Mouse (Mus musculus) forebrain, embryonic 13.5 days (tissue): Measurements from ENCODE around the gene Calb2. TPM values are rescaled to one million over a fixed set of nuclear protein-coding genes. Genes with fewer than 3 reads are reported as not detected.

Source experiments
- ATAC-seq: fragments of 200-750 bp; cut with Nextera tagmentation; 2 replicates; pipeline ENCODE4 v1.8.0; 2017
- H3K27ac ChIP-seq: fragments of 300-500 bp; sonication (generic); 2 replicates; pipeline ENCODE4 v1.5.1; 2015; ENCODE audit warnings: inconsistent platforms, mild to moderate bottlenecking, moderate library complexity
- H3K27me3 ChIP-seq: fragments of 300-500 bp; sonication (generic); 2 replicates; pipeline ENCODE4 v1.6.1; 2015; ENCODE audit warnings: mild to moderate bottlenecking, inconsistent platforms
- H3K36me3 ChIP-seq: fragments of 300-500 bp; sonication (generic); 2 replicates; pipeline ENCODE4 v1.6.1; 2015; ENCODE audit warnings: mild to moderate bottlenecking, inconsistent platforms; ENCODE audit not compliant: poor library complexity, severe bottlenecking
- H3K4me1 ChIP-seq: fragments of 300-500 bp; sonication (generic); 2 replicates; pipeline ENCODE4 v1.6.1; 2015; ENCODE audit warnings: inconsistent platforms
- H3K4me2 ChIP-seq: fragments of 300-500 bp; sonication (generic); 2 replicates; pipeline ENCODE4 v1.6.1; 2015; ENCODE audit warnings: inconsistent platforms, mild to moderate bottlenecking, moderate library complexity
- H3K4me3 ChIP-seq: fragments of 300-500 bp; sonication (generic); 2 replicates; pipeline ENCODE4 v1.5.1; 2015; ENCODE audit warnings: mild to moderate bottlenecking, inconsistent platforms
- H3K9ac ChIP-seq: fragments of 300-500 bp; sonication (generic); 2 replicates; pipeline ENCODE4 v1.6.1; 2015; ENCODE audit warnings: mild to moderate bottlenecking, inconsistent platforms
- H3K9me3 ChIP-seq: fragments of 300-500 bp; sonication (generic); replicated peaks from 2 replicates; pipeline ENCODE4 v1.6.1; 2016; ENCODE audit warnings: inconsistent platforms
- WGBS: fragments of 180-500 bp; shearing (Covaris S2); methylation state at CpG from one replicate; pipeline ENCODE4 v1.1.7; 2015; 5-methylcytosine and 5-hydroxymethylcytosine counted together
- polyA plus RNA-seq: library from polyadenylated mRNA; unstranded; fragments of >200 nt; fragmentation: Nextera tagmentation; extraction: Ambion mirVana; gene quantifications from 2 replicates; pipeline ENCODE4 v1.2.1, GENCODE M21; 2015

Calb2 gene
- polyA plus RNA-seq, 1 experiment from 2014 or later = 49.9 TPM

GRCm38 (mm10) chr8:110177359-110178155 lies 9.5 kb upstream of the Calb2 start:
- Histone ChIP-seq H3K27me3 (no peaks in the 10 kb centered on the region), H3K36me3 (no peaks in the 10 kb centered on the region), H3K9me3 (no peaks in the 10 kb centered on the region), H3K27ac (peak overlapping the region; percentile 35; the same call in 1 of the 2 replicates), H3K4me2 (peak overlapping the region; percentile 28; the same call in 1 of the 2 replicates), H3K4me3 (no peak overlapping the region), H3K4me1 (peaks cover 13% of the 10 kb centered on the region), H3K9ac (peak overlapping the region; percentile 34; the same call in 1 of the 2 replicates)
- 36% methylated on average over 22 of the region's 22 CpGs for WGBS
- ATAC-seq = peak; percentile 76

- Histone ChIP-seq H3K27me3 (peaks cover 3% of the 10 kb centered on the region; the same call in 1 of the 2 replicates), H3K9ac (no peak overlapping the region), H3K36me3 (no peaks in the 10 kb centered on the region), H3K4me1 (peaks cover 10% of the 10 kb centered on the region), H3K4me2 (no peak overlapping the region), H3K27ac (no peak overlapping the region), H3K9me3 (no peaks in the 10 kb centered on the region), H3K4me3 (no peak overlapping the region)
- WGBS = 92% methylated on average over 4 of the region's 4 CpGs
- no peak for ATAC-seq
These were observed 6.8 kb upstream of the Calb2 start for GRCm38 (mm10) chr8:110174826-110175225.

- Histone ChIP-seq H3K27me3 (peaks cover 27% of the 10 kb centered on the region), H3K4me2 (no peak overlapping the region), H3K36me3 (no peaks in the 10 kb centered on the region), H3K4me3 (no peak overlapping the region), H3K9me3 (no peaks in the 10 kb centered on the region), H3K4me1 (peaks cover 10% of the 10 kb centered on the region), H3K9ac (no peak overlapping the region), H3K27ac (no peak overlapping the region)
- no peak for ATAC-seq
- 40% methylated on average over 6 of the region's 6 CpGs for WGBS
These were observed 4.2 kb upstream of the Calb2 start for GRCm38 (mm10) chr8:110172161-110172560.

GRCm38 (mm10) chr8:110166270-110166669 lies 1.7 kb downstream of the Calb2 start:
- H3K9me3 ChIP-seq = no peaks in the 10 kb centered on the region
- peaks cover 8% of the 10 kb centered on the region; the same call in 1 of the 2 replicates for H3K4me1 ChIP-seq
- H3K4me3 ChIP-seq = no peak overlapping the region
- H3K4me2 ChIP-seq = no peak overlapping the region
- WGBS = 81% methylated on average over 8 of the region's 8 CpGs
- no peaks in the 10 kb centered on the region for H3K36me3 ChIP-seq
- H3K9ac ChIP-seq = no peak overlapping the region
- H3K27me3 ChIP-seq = peaks cover 34% of the 10 kb centered on the region
- no peak for ATAC-seq
- H3K27ac ChIP-seq = no peak overlapping the region

- Histone ChIP-seq H3K36me3 (no peaks in the 10 kb centered on the region), H3K4me2 (no peak overlapping the region), H3K27me3 (peaks cover 5% of the 10 kb centered on the region; the same call in 1 of the 2 replicates), H3K4me1 (no peaks in the 10 kb centered on the region), H3K4me3 (no peak overlapping the region), H3K9me3 (no peaks in the 10 kb centered on the region), H3K27ac (no peak overlapping the region), H3K9ac (no peak overlapping the region)
- no peak for ATAC-seq
- WGBS = 90% methylated on average over 6 of the region's 6 CpGs
These were observed 6.0 kb downstream of the Calb2 start for GRCm38 (mm10) chr8:110162007-110162406.

- Histone ChIP-seq H3K9me3 (no peaks in the 10 kb centered on the region), H3K27me3 (no peaks in the 10 kb centered on the region), H3K4me3 (no peak overlapping the region), H3K36me3 (no peaks in the 10 kb centered on the region), H3K4me2 (no peak overlapping the region), H3K27ac (no peak overlapping the region), H3K4me1 (no peaks in the 10 kb centered on the region), H3K9ac (no peak overlapping the region)
- WGBS = 71% methylated on average over 6 of the region's 6 CpGs
- no peak for ATAC-seq
These were observed 15.1 kb downstream of the Calb2 start for GRCm38 (mm10) chr8:110152951-110153350.

- 0% methylated on average over 4 of the region's 4 CpGs for WGBS
- H3K36me3 ChIP-seq = no peaks in the 10 kb centered on the region
- H3K9me3 ChIP-seq = no peaks in the 10 kb centered on the region
- ATAC-seq = peak; percentile 58; the same call in 1 of the 2 replicates
- H3K4me2 ChIP-seq = no peak overlapping the region
- H3K27ac ChIP-seq = no peak overlapping the region
- no peak overlapping the region for H3K4me3 ChIP-seq
- H3K27me3 ChIP-seq = no peaks in the 10 kb centered on the region; the same call in 1 of the 2 replicates
- H3K9ac ChIP-seq = no peak overlapping the region
- no peaks in the 10 kb centered on the region for H3K4me1 ChIP-seq
These were observed 22.5 kb downstream of the Calb2 start for GRCm38 (mm10) chr8:110145538-110145937.

- Histone ChIP-seq H3K4me2 (no peak overlapping the region), H3K4me3 (no peak overlapping the region), H3K27ac (no peak overlapping the region), H3K9ac (no peak overlapping the region), H3K9me3 (no peaks in the 10 kb centered on the region; the same call in 1 of the 2 replicates), H3K4me1 (no peaks in the 10 kb centered on the region), H3K27me3 (no peaks in the 10 kb centered on the region; the same call in 1 of the 2 replicates), H3K36me3 (no peaks in the 10 kb centered on the region)
- WGBS = 78% methylated on average over 4 of the region's 4 CpGs
- no peak for ATAC-seq
These were observed 27.2 kb downstream of the Calb2 start for GRCm38 (mm10) chr8:110140770-110141169.

- no peak overlapping the region for H3K4me3 ChIP-seq
- 78% methylated on average over 3 of the region's 3 CpGs for WGBS
- ATAC-seq = no peak
These were observed 27.9 kb downstream of the Calb2 start for GRCm38 (mm10) chr8:110140156-110140555.

GRCm38 (mm10) chr8:110135515-110135914 lies 32.5 kb downstream of the Calb2 start:
- Histone ChIP-seq H3K4me3 (no peak overlapping the region), H3K36me3 (no peaks in the 10 kb centered on the region), H3K9ac (no peak overlapping the region), H3K27me3 (no peaks in the 10 kb centered on the region), H3K27ac (no peak overlapping the region), H3K4me1 (no peaks in the 10 kb centered on the region), H3K4me2 (no peak overlapping the region), H3K9me3 (no peaks in the 10 kb centered on the region; the same call in 1 of the 2 replicates)
- ATAC-seq = no peak
- WGBS = 57% methylated on average over 7 of the region's 7 CpGs

More at GRCm38 (mm10) chr8:110140156-110140555, 27.9 kb downstream of the Calb2 start:
- Histone ChIP-seq H3K27me3 (no peaks in the 10 kb centered on the region; the same call in 1 of the 2 replicates), H3K36me3 (no peaks in the 10 kb centered on the region), H3K4me2 (no peak overlapping the region), H3K27ac (no peak overlapping the region), H3K9ac (no peak overlapping the region), H3K4me1 (no peaks in the 10 kb centered on the region), H3K9me3 (no peaks in the 10 kb centered on the region; the same call in 1 of the 2 replicates)

GRCm38 (mm10) chr8:110134236-110134635 lies 33.8 kb downstream of the Calb2 start:
- 89% methylated on average over 8 of the region's 8 CpGs for WGBS
- no peak overlapping the region for H3K4me3 ChIP-seq
- H3K27me3 ChIP-seq = no peaks in the 10 kb centered on the region
- H3K9ac ChIP-seq = no peak overlapping the region
- no peak overlapping the region for H3K4me2 ChIP-seq
- H3K9me3 ChIP-seq = no peaks in the 10 kb centered on the region; the same call in 1 of the 2 replicates
- H3K4me1 ChIP-seq = no peaks in the 10 kb centered on the region
- no peak for ATAC-seq
- H3K27ac ChIP-seq = no peak overlapping the region
- no peaks in the 10 kb centered on the region for H3K36me3 ChIP-seq

- H3K27ac ChIP-seq = no peak overlapping the region
- H3K36me3 ChIP-seq = no peaks in the 10 kb centered on the region
- peak; percentile 53; the same call in 1 of the 2 replicates for ATAC-seq
- WGBS = 20% methylated on average over 13 of the region's 13 CpGs
- 0 out of 2 replicates have a peak, but pooled peaks cover 4% of the 10 kb centered on the region for H3K9me3 ChIP-seq
- no peak overlapping the region for H3K9ac ChIP-seq
- H3K4me1 ChIP-seq = no peaks in the 10 kb centered on the region
- no peaks in the 10 kb centered on the region for H3K27me3 ChIP-seq
- H3K4me2 ChIP-seq = peak overlapping the region; percentile 30; the same call in 1 of the 2 replicates
- H3K4me3 ChIP-seq = no peak overlapping the region
These were observed 37.5 kb downstream of the Calb2 start for GRCm38 (mm10) chr8:110130537-110130936.
